Mouse (Mus musculus) megakaryocyte, embryonic 14.5 days (primary cell): ENCODE data around the gene Shc1.

ENCODE experiments used
- FLI1 ChIP-seq: IDR thresholded peaks from 2 replicates; pipeline ENCODE4 v1.6.1; 2012; ENCODE audit warnings: low read length, inconsistent platforms, mixed read lengths
- GATA1 ChIP-seq: IDR thresholded peaks from 3 replicates; pipeline ENCODE4 v1.6.1; 2012; ENCODE audit warnings: mixed read lengths, low read length, inconsistent platforms, borderline replicate concordance

GRCm38 (mm10) chr3:89479055-89479454 lies 60.8 kb downstream of the Shc1 start:
- no peak for TF ChIP-seq GATA1
- TF ChIP-seq FLI1: no peak
